Mouse (Mus musculus) bone marrow, adult 2 months (tissue): ENCODE results near the gene Brix1.

Experiments
- CTCF ChIP-seq: fragments of 200-500 bp; IDR thresholded peaks from 2 replicates; pipeline ENCODE4 v1.5.1; 2011; ENCODE audit warnings: low read length, control low read depth; ENCODE audit not compliant: control insufficient read depth, insufficient read depth
- POLR2A ChIP-seq: fragments of 200-500 bp; IDR thresholded peaks from 2 replicates; pipeline ENCODE4 v1.6.1; 2011; ENCODE audit warnings: low read depth, mild to moderate bottlenecking, control low read depth, low read length, borderline replicate concordance; ENCODE audit not compliant: control insufficient read depth

GRCm38 (mm10) chr15:10426124-10426523, 59.6 kb downstream of the Brix1 start:
- TF ChIP-seq POLR2A (no peak), CTCF (no peak)
